Mouse (Mus musculus) midbrain, embryonic 10.5 days (tissue): Measurements from ENCODE around the gene Slc9a9. TPM values are rescaled to one million over a fixed set of nuclear protein-coding genes. Genes with fewer than 3 reads are reported as not detected.
A peak's percentile ranks its signal among the peaks of the same experiment; 100 is the strongest.

ENCODE experiments used
- DNase-seq: peaks from one replicate; pipeline ENCODE4 v3.0.0-alpha.2; 2017; ENCODE audit warnings: low spot score
- H3K27ac ChIP-seq: fragments of 300-500 bp; sonication (generic); replicated peaks from 2 replicates; pipeline ENCODE4 v1.5.1; 2016; ENCODE audit warnings: mild to moderate bottlenecking
- H3K27me3 ChIP-seq: fragments of 300-500 bp; sonication (generic); 2 replicates; pipeline ENCODE4 v1.6.1; 2016; ENCODE audit warnings: low read depth, mild to moderate bottlenecking; ENCODE audit not compliant: poor library complexity, severe bottlenecking
- H3K36me3 ChIP-seq: fragments of 300-500 bp; sonication (generic); 2 replicates; pipeline ENCODE4 v1.6.1; 2016; ENCODE audit warnings: mild to moderate bottlenecking, moderate library complexity
- H3K4me1 ChIP-seq: fragments of 300-500 bp; sonication (generic); 2 replicates; pipeline ENCODE4 v1.6.1; 2016
- H3K4me3 ChIP-seq: fragments of 300-500 bp; sonication (generic); 2 replicates; pipeline ENCODE4 v1.5.1; 2016; ENCODE audit warnings: mild to moderate bottlenecking, moderate library complexity
- H3K9me3 ChIP-seq: fragments of 300-500 bp; sonication (generic); replicated peaks from 2 replicates; pipeline ENCODE4 v1.6.1; 2016; ENCODE audit warnings: mild to moderate bottlenecking
- WGBS: fragments of 180-500 bp; shearing (Covaris S2); methylation state at CpG from one replicate; pipeline ENCODE4 v1.1.7; 2016; 5-methylcytosine and 5-hydroxymethylcytosine counted together
- polyA plus RNA-seq: library from polyadenylated mRNA; unstranded; fragments of >200 nt; fragmentation: Nextera tagmentation; extraction: Ambion mirVana; gene quantifications from 2 replicates; pipeline ENCODE4 v1.2.1, GENCODE M21; 2016

The Slc9a9 gene
- polyA plus RNA-seq, 1 experiment from 2014 or later = 1.9 TPM

- Histone ChIP-seq H3K27me3 (no peaks in the 10 kb centered on the region), H3K9me3 (no peaks in the 10 kb centered on the region), H3K27ac (no peak overlapping the region), H3K4me1 (peaks cover 15% of the 10 kb centered on the region), H3K36me3 (no peaks in the 10 kb centered on the region), H3K4me3 (no peak overlapping the region)
- no peak for DNase-seq
- 71% methylated on average over 3 of the region's 3 CpGs for WGBS
Observed at GRCm38 (mm10) chr9:94659401-94660152, 10.1 kb upstream of the Slc9a9 start.

- peaks cover 15% of the 10 kb centered on the region for H3K4me1 ChIP-seq
- H3K27me3 ChIP-seq = no peaks in the 10 kb centered on the region
- 5% methylated on average over 2 of the region's 2 CpGs for WGBS
- no peak overlapping the region for H3K4me3 ChIP-seq
- H3K36me3 ChIP-seq = no peaks in the 10 kb centered on the region
- no peaks in the 10 kb centered on the region for H3K9me3 ChIP-seq
- H3K27ac ChIP-seq = no peak overlapping the region; the same call in 1 of the 2 replicates
- no peak for DNase-seq
Observed at GRCm38 (mm10) chr9:94661768-94662167, 7.9 kb upstream of the Slc9a9 start.

GRCm38 (mm10) chr9:94665248-94665647 lies 4.5 kb upstream of the Slc9a9 start:
- WGBS = 87% methylated on average over 4 of the region's 4 CpGs
- no peaks in the 10 kb centered on the region for H3K9me3 ChIP-seq
- H3K36me3 ChIP-seq = no peaks in the 10 kb centered on the region
- no peak overlapping the region for H3K4me3 ChIP-seq
- no peaks in the 10 kb centered on the region; the same call in 1 of the 2 replicates for H3K27me3 ChIP-seq
- H3K4me1 ChIP-seq = peaks cover 26% of the 10 kb centered on the region
- DNase-seq = no peak
- H3K27ac ChIP-seq = no peak overlapping the region

GRCm38 (mm10) chr9:94668589-94668988 lies 1.1 kb upstream of the Slc9a9 start:
- Histone ChIP-seq H3K4me1 (peaks cover 18% of the 10 kb centered on the region), H3K27ac (no peak overlapping the region), H3K9me3 (no peaks in the 10 kb centered on the region), H3K4me3 (no peak overlapping the region), H3K36me3 (no peaks in the 10 kb centered on the region), H3K27me3 (peaks cover 4% of the 10 kb centered on the region; the same call in 1 of the 2 replicates)
- WGBS = 52% methylated on average over 7 of the region's 7 CpGs
- no peak for DNase-seq

GRCm38 (mm10) chr9:94670704-94671103 lies 995 bp downstream of the Slc9a9 start:
- peak overlapping the region; percentile 55 for H3K4me3 ChIP-seq
- peak overlapping the region; percentile 52; the same call in 1 of the 2 replicates for H3K27ac ChIP-seq
- peaks cover 18% of the 10 kb centered on the region for H3K4me1 ChIP-seq
- peaks cover 4% of the 10 kb centered on the region; the same call in 1 of the 2 replicates for H3K27me3 ChIP-seq
- no peak for DNase-seq
- no peaks in the 10 kb centered on the region for H3K9me3 ChIP-seq
- H3K36me3 ChIP-seq = no peaks in the 10 kb centered on the region

- Histone ChIP-seq H3K9me3 (no peaks in the 10 kb centered on the region), H3K27ac (no peak overlapping the region), H3K27me3 (0 out of 2 replicates have a peak, but pooled peaks cover 4% of the 10 kb centered on the region), H3K36me3 (no peaks in the 10 kb centered on the region), H3K4me1 (peaks cover 10% of the 10 kb centered on the region), H3K4me3 (no peak overlapping the region)
- WGBS = 82% methylated on average over 1 of the region's 1 CpGs
- no peak for DNase-seq
Observed at GRCm38 (mm10) chr9:94674704-94675103, 5.0 kb downstream of the Slc9a9 start.

- Histone ChIP-seq H3K27me3 (no peaks in the 10 kb centered on the region), H3K36me3 (no peaks in the 10 kb centered on the region), H3K27ac (no peak overlapping the region), H3K4me3 (no peak overlapping the region), H3K9me3 (no peaks in the 10 kb centered on the region), H3K4me1 (no peaks in the 10 kb centered on the region)
- 78% methylated on average over 3 of the region's 3 CpGs for WGBS
- DNase-seq = no peak
Observed at GRCm38 (mm10) chr9:94678021-94678655, 8.4 kb downstream of the Slc9a9 start.

GRCm38 (mm10) chr9:94680468-94681094 lies 10.9 kb downstream of the Slc9a9 start:
- Histone ChIP-seq H3K36me3 (no peaks in the 10 kb centered on the region), H3K9me3 (no peaks in the 10 kb centered on the region), H3K4me3 (no peak overlapping the region), H3K27me3 (no peaks in the 10 kb centered on the region), H3K27ac (no peak overlapping the region), H3K4me1 (no peaks in the 10 kb centered on the region)
- 91% methylated on average over 18 of the region's 18 CpGs for WGBS
- no peak for DNase-seq

GRCm38 (mm10) chr9:94681095-94681487 lies 11.4 kb downstream of the Slc9a9 start:
- no peak overlapping the region for H3K4me3 ChIP-seq
- no peaks in the 10 kb centered on the region for H3K36me3 ChIP-seq
- no peak for DNase-seq
- no peaks in the 10 kb centered on the region for H3K27me3 ChIP-seq
- no peaks in the 10 kb centered on the region for H3K4me1 ChIP-seq
- no peak overlapping the region for H3K27ac ChIP-seq
- H3K9me3 ChIP-seq = no peaks in the 10 kb centered on the region
- 88% methylated on average over 8 of the region's 8 CpGs for WGBS

GRCm38 (mm10) chr9:94682260-94682659 lies 12.6 kb downstream of the Slc9a9 start:
- Histone ChIP-seq H3K4me1 (no peaks in the 10 kb centered on the region), H3K36me3 (no peaks in the 10 kb centered on the region), H3K9me3 (no peaks in the 10 kb centered on the region), H3K27ac (no peak overlapping the region), H3K4me3 (no peak overlapping the region), H3K27me3 (no peaks in the 10 kb centered on the region)
- WGBS = 83% methylated on average over 2 of the region's 2 CpGs
- no peak for DNase-seq

- no peak overlapping the region for H3K27ac ChIP-seq
- no peak overlapping the region for H3K4me3 ChIP-seq
- WGBS = 96% methylated on average over 1 of the region's 1 CpGs
- H3K27me3 ChIP-seq = no peaks in the 10 kb centered on the region
- no peak for DNase-seq
- no peaks in the 10 kb centered on the region for H3K9me3 ChIP-seq
- no peaks in the 10 kb centered on the region for H3K36me3 ChIP-seq
- H3K4me1 ChIP-seq = no peaks in the 10 kb centered on the region
Observed at GRCm38 (mm10) chr9:94685640-94686039, 15.9 kb downstream of the Slc9a9 start.

- WGBS = 89% methylated on average over 2 of the region's 2 CpGs
- H3K4me1 ChIP-seq = no peaks in the 10 kb centered on the region
- no peaks in the 10 kb centered on the region for H3K9me3 ChIP-seq
- H3K4me3 ChIP-seq = no peak overlapping the region
- H3K27ac ChIP-seq = no peak overlapping the region
- no peaks in the 10 kb centered on the region for H3K27me3 ChIP-seq
- DNase-seq = no peak
- H3K36me3 ChIP-seq = no peaks in the 10 kb centered on the region
Observed at GRCm38 (mm10) chr9:94686380-94686779, 16.7 kb downstream of the Slc9a9 start.
